Mouse (Mus musculus) forebrain, postnatal 0 days (tissue): Measurements from ENCODE around the gene Gm9970. TPM values are rescaled to one million over a fixed set of nuclear protein-coding genes. Genes with fewer than 3 reads are reported as not detected.
A peak's percentile ranks its signal among the peaks of the same experiment; 100 is the strongest.

Source experiments
- ATAC-seq: fragments of 200-750 bp; cut with Nextera tagmentation; 2 replicates; pipeline ENCODE4 v1.8.0; 2017; ENCODE audit warnings: mild to moderate bottlenecking, moderate library complexity
- DNase-seq: peaks from one replicate; pipeline ENCODE4 v3.0.0-alpha.2; 2015
- H3K27ac ChIP-seq: fragments of 300-500 bp; sonication (generic); 2 replicates; pipeline ENCODE4 v1.5.1; 2014; ENCODE audit warnings: low read depth, mild to moderate bottlenecking, antibody characterized with exemption, low read length, moderate library complexity, mixed read lengths
- H3K27me3 ChIP-seq: fragments of 300-500 bp; sonication (generic); 2 replicates; pipeline ENCODE4 v1.6.1; 2014; ENCODE audit warnings: mild to moderate bottlenecking, low read length, mixed read lengths; ENCODE audit not compliant: insufficient read depth
- H3K36me3 ChIP-seq: fragments of 300-500 bp; sonication (generic); 2 replicates; pipeline ENCODE4 v1.6.1; 2014; ENCODE audit warnings: mild to moderate bottlenecking, moderate library complexity; ENCODE audit not compliant: insufficient read depth
- H3K4me1 ChIP-seq: fragments of 300-500 bp; sonication (generic); 2 replicates; pipeline ENCODE4 v1.6.1; 2014; ENCODE audit warnings: antibody characterized with exemption; ENCODE audit not compliant: insufficient read depth
- H3K4me2 ChIP-seq: fragments of 300-500 bp; sonication (generic); 2 replicates; pipeline ENCODE4 v1.6.1; 2014; ENCODE audit warnings: low read depth, mild to moderate bottlenecking, moderate library complexity
- H3K4me3 ChIP-seq: fragments of 300-500 bp; sonication (generic); 2 replicates; pipeline ENCODE4 v1.5.1; 2014; ENCODE audit warnings: low read depth, low read length, mixed read lengths
- H3K9ac ChIP-seq: fragments of 300-500 bp; sonication (generic); 2 replicates; pipeline ENCODE4 v1.6.1; 2014; ENCODE audit warnings: mild to moderate bottlenecking
- H3K9me3 ChIP-seq: fragments of 300-500 bp; sonication (generic); 2 replicates; pipeline ENCODE4 v1.6.1; 2016; ENCODE audit warnings: low read length
- CTCF ChIP-seq: sonication (generic); IDR thresholded peaks from 2 replicates; pipeline ENCODE4 v1.5.1; 2016; ENCODE audit warnings: antibody characterized with exemption, control low read depth, low read depth
- WGBS: fragments of 180-500 bp; shearing (Covaris S2); extraction: QIAGEN DNeasy Blood & Tissue Kit; methylation state at CpG from one replicate; pipeline ENCODE4 v1.1.7; 2014; 5-methylcytosine and 5-hydroxymethylcytosine counted together
- polyA plus RNA-seq: library from polyadenylated mRNA; unstranded; fragments of >200 nt; fragmentation: Nextera tagmentation; extraction: Ambion mirVana; gene quantifications from 2 replicates; pipeline ENCODE4 v1.2.1, GENCODE M21; 2015
- total RNA-seq: library from RNA; depleted of rRNA; stranded (reverse); fragments of >200 nt; gene quantifications from 2 replicates; pipeline ENCODE4 v1.2.3, GENCODE M21; 2014

Gm9970 gene
- total and polyA plus RNA-seq, 2 experiments from 2014 or later, result 0.51 to 0.62 TPM

GRCm38 (mm10) chr5:31201042-31201741 is 39.8 kb downstream of the Gm9970 start:
- Histone ChIP-seq H3K9ac (peak overlapping the region; percentile 92), H3K4me1 (peaks cover 6% of the 10 kb centered on the region; the same call in 1 of the 2 replicates), H3K27ac (peak overlapping the region; percentile 85), H3K36me3 (peaks cover 79% of the 10 kb centered on the region), H3K27me3 (no peaks in the 10 kb centered on the region), H3K4me3 (peak overlapping the region; percentile 83), H3K4me2 (peak overlapping the region; percentile 83), H3K9me3 (peaks cover 4% of the 10 kb centered on the region; the same call in 1 of the 2 replicates)
- no peak for ATAC-seq
- DNase-seq, result no peak
- WGBS, result 23% methylated on average over 13 of the region's 13 CpGs
- no peak for TF ChIP-seq CTCF

GRCm38 (mm10) chr5:31200327-31200768 is 40.7 kb downstream of the Gm9970 start:
- Histone ChIP-seq H3K4me3 (no peak overlapping the region), H3K27ac (0 out of 2 replicates have a peak overlapping the region, but pooled peaks have one; percentile 4), H3K27me3 (no peaks in the 10 kb centered on the region), H3K4me2 (0 out of 2 replicates have a peak overlapping the region, but pooled peaks have one; percentile 83), H3K9ac (no peak overlapping the region), H3K4me1 (peaks cover 6% of the 10 kb centered on the region; the same call in 1 of the 2 replicates), H3K36me3 (peaks cover 81% of the 10 kb centered on the region), H3K9me3 (peaks cover 4% of the 10 kb centered on the region; the same call in 1 of the 2 replicates)
- WGBS, result 93% methylated on average over 27 of the region's 27 CpGs
- no peak for TF ChIP-seq CTCF
- DNase-seq (no peak), ATAC-seq (no peak)

DNA sequence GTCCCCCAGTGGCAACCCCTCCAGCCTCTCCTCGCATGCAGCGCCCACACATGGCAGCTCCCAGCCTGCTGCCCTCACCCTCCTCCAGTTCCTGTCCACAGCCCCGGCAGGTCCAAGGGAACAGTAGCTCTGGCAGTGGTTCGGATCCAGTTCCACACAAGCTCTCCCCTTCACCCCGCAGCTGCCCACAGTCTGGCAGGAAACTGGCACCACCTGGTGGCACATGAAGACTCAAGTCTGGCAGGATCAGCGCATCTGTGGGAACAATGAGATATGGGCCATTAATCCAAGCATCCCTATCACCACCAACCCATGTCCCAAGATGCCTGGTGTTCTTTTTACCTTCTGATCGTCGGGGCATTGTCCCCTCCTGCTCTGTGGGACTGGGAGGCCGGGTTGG is 41.1 kb downstream of the Gm9970 start:
- H3K9ac ChIP-seq, result no peak overlapping the region
- ATAC-seq, result no peak
- no peaks in the 10 kb centered on the region for H3K27me3 ChIP-seq
- H3K9me3 ChIP-seq, result peaks cover 4% of the 10 kb centered on the region; the same call in 1 of the 2 replicates
- no peak for DNase-seq
- peaks cover 81% of the 10 kb centered on the region for H3K36me3 ChIP-seq
- peak; percentile 36 for TF ChIP-seq CTCF
- 76% methylated on average over 9 of the region's 9 CpGs for WGBS
- no peak overlapping the region for H3K27ac ChIP-seq
- H3K4me2 ChIP-seq, result no peak overlapping the region
- H3K4me3 ChIP-seq, result no peak overlapping the region
- peaks cover 6% of the 10 kb centered on the region; the same call in 1 of the 2 replicates for H3K4me1 ChIP-seq

DNA sequence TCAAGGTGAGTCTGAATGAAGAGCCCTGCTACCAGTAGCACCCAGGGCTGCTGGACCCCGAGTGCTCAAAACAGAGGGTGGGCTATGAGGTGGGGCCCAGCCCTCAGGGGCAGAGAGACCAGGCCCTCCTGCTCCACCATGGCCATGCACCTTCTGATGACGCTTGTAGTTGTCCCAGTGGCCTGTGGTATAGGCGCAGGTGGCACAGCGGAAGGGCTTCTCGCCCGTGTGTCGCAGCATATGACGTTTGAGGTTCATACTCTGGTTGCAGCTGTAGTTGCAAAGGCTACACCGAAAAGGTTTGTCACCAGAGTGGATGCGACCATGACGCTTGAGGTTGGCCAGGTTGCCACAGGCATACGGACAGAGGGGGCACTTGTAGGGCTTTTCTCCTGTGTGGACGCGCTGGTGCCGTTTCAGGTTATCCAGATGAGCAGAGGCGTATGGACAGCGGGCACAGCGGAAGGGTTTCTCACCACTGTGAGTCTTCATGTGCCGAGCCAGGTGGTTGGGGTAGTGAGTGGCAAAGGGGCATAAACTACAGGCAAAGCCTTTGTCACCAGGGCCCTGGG is 41.6 kb downstream of the Gm9970 start:
- ATAC-seq, result no peak
- peaks cover 4% of the 10 kb centered on the region; the same call in 1 of the 2 replicates for H3K9me3 ChIP-seq

DNA sequence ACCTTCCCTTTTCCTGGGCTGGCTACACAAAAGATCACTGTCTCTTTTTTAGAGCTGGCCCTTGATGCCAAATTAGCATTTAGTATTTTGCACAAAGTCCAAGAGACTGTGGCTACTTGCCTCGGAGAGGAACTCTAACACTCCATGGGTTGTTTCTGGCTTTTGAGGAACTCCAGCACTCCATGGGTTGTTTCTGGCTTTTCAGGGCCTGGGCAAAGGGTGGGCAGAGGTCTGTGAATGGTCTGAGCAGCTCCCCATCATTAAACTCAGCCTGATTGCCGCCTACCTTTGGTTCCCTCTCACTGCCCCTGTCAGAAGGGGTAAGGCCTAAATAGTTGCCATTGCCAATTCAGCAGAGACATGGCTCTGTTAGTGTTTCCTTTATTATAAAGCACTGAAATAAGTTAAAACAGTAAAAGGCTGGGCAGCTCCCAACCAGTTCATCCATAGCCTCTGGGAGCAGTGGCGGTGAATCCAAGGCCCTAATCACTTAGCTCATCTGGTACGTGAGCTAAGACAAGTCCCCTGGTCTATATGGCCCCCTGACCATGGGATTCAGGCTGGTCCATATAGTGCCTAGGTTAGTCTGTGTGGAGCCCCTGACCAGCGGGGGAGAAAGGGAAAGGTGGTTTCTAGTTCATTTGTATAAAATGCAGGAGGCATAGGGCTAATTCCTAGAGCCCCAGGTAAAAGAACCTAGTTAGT is 42.3 kb downstream of the Gm9970 start:
- DNase-seq (no peak), ATAC-seq (no peak)
- H3K4me2 ChIP-seq, result no peak overlapping the region
- H3K4me3 ChIP-seq, result no peak overlapping the region
- no peak overlapping the region for H3K27ac ChIP-seq
- peaks cover 4% of the 10 kb centered on the region; the same call in 1 of the 2 replicates for H3K9me3 ChIP-seq
- peaks cover 9% of the 10 kb centered on the region; the same call in 1 of the 2 replicates for H3K4me1 ChIP-seq
- H3K27me3 ChIP-seq, result no peaks in the 10 kb centered on the region
- no peak for TF ChIP-seq CTCF
- H3K36me3 ChIP-seq, result peaks cover 73% of the 10 kb centered on the region
- H3K9ac ChIP-seq, result no peak overlapping the region
- 75% methylated on average over 5 of the region's 5 CpGs for WGBS

More for the DNA sequence above, 41.6 kb downstream of the Gm9970 start:
- Histone ChIP-seq H3K9ac (no peak overlapping the region), H3K27ac (no peak overlapping the region), H3K4me1 (peaks cover 6% of the 10 kb centered on the region; the same call in 1 of the 2 replicates), H3K4me2 (no peak overlapping the region), H3K27me3 (no peaks in the 10 kb centered on the region), H3K36me3 (peaks cover 80% of the 10 kb centered on the region), H3K4me3 (no peak overlapping the region)
- 92% methylated on average over 19 of the region's 19 CpGs for WGBS
- no peak for DNase-seq
- no peak for TF ChIP-seq CTCF

DNA sequence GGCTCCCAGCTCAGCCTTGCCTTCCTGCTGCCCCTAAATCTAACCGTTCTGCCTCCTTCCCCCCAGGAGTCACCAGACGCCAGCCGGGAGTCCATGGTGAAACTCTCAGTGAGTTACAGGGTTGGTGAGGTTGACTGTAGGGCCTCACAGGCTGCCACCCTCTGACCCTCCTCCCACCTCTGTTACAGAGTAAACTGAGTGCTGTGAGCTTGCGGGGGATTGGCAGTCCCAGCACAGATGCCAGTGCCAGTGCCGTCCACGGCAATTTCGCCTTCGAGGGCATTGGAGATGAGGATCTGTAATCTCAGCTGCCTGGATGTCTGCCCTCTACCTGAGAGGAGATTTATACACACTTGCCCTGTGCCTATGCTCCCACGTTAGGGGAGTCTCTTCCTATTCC is 42.9 kb downstream of the Gm9970 start:
- Histone ChIP-seq H3K36me3 (peaks cover 67% of the 10 kb centered on the region), H3K9ac (no peak overlapping the region), H3K4me2 (no peak overlapping the region), H3K27ac (no peak overlapping the region), H3K9me3 (peaks cover 4% of the 10 kb centered on the region; the same call in 1 of the 2 replicates), H3K4me1 (peaks cover 10% of the 10 kb centered on the region; the same call in 1 of the 2 replicates), H3K4me3 (no peak overlapping the region), H3K27me3 (no peaks in the 10 kb centered on the region)
- 85% methylated on average over 9 of the region's 9 CpGs for WGBS
- ATAC-seq (no peak), DNase-seq (no peak)
- TF ChIP-seq CTCF, result no peak
